Mouse (Mus musculus) olfactory bulb, adult 2 months (tissue): ENCODE data around the gene Abcc10. TPM values are rescaled to one million over a fixed set of nuclear protein-coding genes. Genes with fewer than 3 reads are reported as not detected.

ENCODE experiments used
- H3K27ac ChIP-seq: fragments of 200-500 bp; 2 replicates; pipeline ENCODE4 v1.5.1; 2012; ENCODE audit warnings: low read depth, low read length; ENCODE audit not compliant: insufficient read depth
- H3K4me1 ChIP-seq: fragments of 200-500 bp; 2 replicates; pipeline ENCODE4 v1.6.1; 2012; ENCODE audit warnings: low read length; ENCODE audit not compliant: control insufficient read depth, insufficient read depth
- H3K4me3 ChIP-seq: fragments of 200-500 bp; 2 replicates; pipeline ENCODE4 v1.5.1; 2012; ENCODE audit warnings: mild to moderate bottlenecking, low read depth, low read length, moderate library complexity; ENCODE audit not compliant: insufficient read depth
- CTCF ChIP-seq: fragments of 200-500 bp; IDR thresholded peaks from 2 replicates; pipeline ENCODE4 v1.5.1; 2012; ENCODE audit warnings: low read depth, mild to moderate bottlenecking, low read length, moderate library complexity; ENCODE audit not compliant: insufficient read depth
- POLR2A ChIP-seq: fragments of 200-500 bp; IDR thresholded peaks from 2 replicates; pipeline ENCODE4 v1.6.1; 2012; ENCODE audit warnings: mild to moderate bottlenecking, low read depth, low read length, moderate library complexity; ENCODE audit not compliant: insufficient read depth
- WGBS: fragments of 180-500 bp; shearing (Covaris S2); methylation state at CpG from one replicate; pipeline ENCODE4 v1.1.7; 2018; 5-methylcytosine and 5-hydroxymethylcytosine counted together
- polyA plus RNA-seq: library from polyadenylated mRNA; stranded (reverse); fragments of >200 nt; gene quantifications from 2 replicates; pipeline ENCODE4 v1.2.4, GENCODE M21; 2012; ENCODE audit warnings: low replicate concordance; ENCODE audit not compliant: missing spikeins, insufficient read depth, insufficient read length

The Abcc10 gene
- polyA plus RNA-seq, result not detected in 2 replicates

- under 1% methylated on average over 40 of the region's 40 CpGs for WGBS
- 0 out of 2 replicates have a peak, but pooled peaks cover 2% of the 10 kb centered on the region for H3K4me1 ChIP-seq
- TF ChIP-seq CTCF, result 0 out of 2 replicates have a peak, but pooled peaks have one; percentile 31
- TF ChIP-seq POLR2A, result peak; percentile 68
- H3K27ac ChIP-seq, result peak within 1 kb of the TSS; percentile 81
- peak within 1 kb of the TSS; percentile 64 for H3K4me3 ChIP-seq
These were observed at the start of gene Abcc10 for GRCm38 (mm10) chr17:46327906-46328534. Abcc10 (minus strand) TSS chr17:46328352.

GRCm38 (mm10) chr17:46371783-46372182, 43.6 kb upstream of the Abcc10 start:
- TF ChIP-seq CTCF (no peak), POLR2A (no peak)
- H3K4me1 ChIP-seq, result no peaks in the 10 kb centered on the region
- no peak overlapping the region for H3K27ac ChIP-seq
- WGBS, result 67% methylated on average over 3 of the region's 3 CpGs
- no peak overlapping the region for H3K4me3 ChIP-seq

- Histone ChIP-seq H3K4me1 (no peaks in the 10 kb centered on the region), H3K4me3 (no peak overlapping the region), H3K27ac (no peak overlapping the region)
- WGBS, result 87% methylated on average over 8 of the region's 8 CpGs
- TF ChIP-seq CTCF (no peak), POLR2A (no peak)
These were observed 23.0 kb upstream of the Abcc10 start for GRCm38 (mm10) chr17:46351026-46351700.

GRCm38 (mm10) chr17:46341208-46341607, 13.1 kb upstream of the Abcc10 start:
- Histone ChIP-seq H3K4me3 (no peak overlapping the region), H3K4me1 (no peaks in the 10 kb centered on the region), H3K27ac (no peak overlapping the region)
- 76% methylated on average over 7 of the region's 7 CpGs for WGBS
- no peak for TF ChIP-seq POLR2A
- TF ChIP-seq CTCF, result no peak

- 21% methylated on average over 5 of the region's 5 CpGs for WGBS
- TF ChIP-seq CTCF (no peak), POLR2A (no peak)
- Histone ChIP-seq H3K27ac (no peak overlapping the region), H3K4me3 (no peak overlapping the region), H3K4me1 (no peaks in the 10 kb centered on the region)
These were observed 8.3 kb upstream of the Abcc10 start for GRCm38 (mm10) chr17:46336475-46336874.

GRCm38 (mm10) chr17:46328723-46329122, 571 bp upstream of the Abcc10 start:
- H3K27ac ChIP-seq, result 0 out of 2 replicates have a peak overlapping the region, but pooled peaks have one; percentile 28
- TF ChIP-seq CTCF (no peak), POLR2A (no peak)
- 68% methylated on average over 6 of the region's 6 CpGs for WGBS
- H3K4me1 ChIP-seq, result 0 out of 2 replicates have a peak, but pooled peaks cover 2% of the 10 kb centered on the region
- no peak overlapping the region for H3K4me3 ChIP-seq

GRCm38 (mm10) chr17:46327413-46327905, 693 bp downstream of the Abcc10 start:
- Histone ChIP-seq H3K4me3 (peak overlapping the region; percentile 64), H3K27ac (peak overlapping the region; percentile 76), H3K4me1 (0 out of 2 replicates have a peak, but pooled peaks cover 2% of the 10 kb centered on the region)
- TF ChIP-seq POLR2A (no peak), CTCF (no peak)
- WGBS, result 2% methylated on average over 27 of the region's 27 CpGs

DNA sequence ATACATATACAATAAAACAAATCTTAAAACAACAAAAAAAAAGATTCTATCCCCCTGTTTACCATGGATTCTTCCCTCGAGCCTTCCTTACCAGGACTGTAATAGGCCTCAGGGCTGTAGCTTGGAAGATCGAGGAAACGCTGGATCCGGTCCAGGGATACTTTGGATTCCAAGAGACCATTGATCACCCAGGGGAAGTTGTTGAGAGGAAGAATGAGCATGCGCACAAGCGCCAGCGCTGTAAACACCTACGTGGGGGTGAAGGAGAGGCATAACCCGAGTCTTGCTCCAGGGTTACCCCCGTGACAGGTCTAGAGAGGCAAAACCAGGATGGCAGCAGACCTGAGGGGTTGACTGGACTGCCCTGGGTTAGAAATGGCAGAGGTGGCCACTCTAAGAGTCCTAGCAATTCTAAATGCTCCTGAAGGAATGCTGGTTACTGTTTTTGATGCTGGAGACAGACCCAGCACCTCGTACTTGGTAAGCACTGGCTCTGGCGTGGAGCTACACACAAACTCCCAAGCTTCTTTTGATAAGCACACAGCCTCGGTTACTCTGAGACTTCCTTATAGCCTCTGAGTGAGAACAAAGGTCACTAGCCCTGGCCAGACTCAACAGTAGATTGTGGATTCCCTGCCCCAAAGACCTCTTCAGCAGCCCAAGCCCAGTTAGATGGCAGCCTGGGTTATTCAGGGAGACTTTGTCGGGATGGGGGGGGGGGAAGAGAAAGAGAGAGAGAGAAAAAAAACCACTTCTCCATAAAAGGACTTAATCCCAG, 5.9 kb downstream of the Abcc10 start:
- WGBS, result 90% methylated on average over 14 of the region's 14 CpGs
- TF ChIP-seq POLR2A (no peak), CTCF (no peak)

More for the DNA sequence above, 5.9 kb downstream of the Abcc10 start:
- no peak overlapping the region for H3K4me3 ChIP-seq
- H3K4me1 ChIP-seq, result 0 out of 2 replicates have a peak, but pooled peaks cover 2% of the 10 kb centered on the region
- H3K27ac ChIP-seq, result no peak overlapping the region
